Mouse (Mus musculus) heart, adult 2 months (tissue): ENCODE data around the gene Mphosph6.

Source experiments
- CTCF ChIP-seq: fragments of 200-600 bp; IDR thresholded peaks from 2 replicates; pipeline ENCODE4 v1.8.1; 2022; ENCODE audit warnings: antibody characterized with exemption, mild to moderate bottlenecking, moderate library complexity
- EP300 ChIP-seq: fragments of 200-500 bp; IDR thresholded peaks from 2 replicates; pipeline ENCODE4 v1.6.1; 2011; ENCODE audit warnings: low read depth, low read length, control low read depth; ENCODE audit not compliant: insufficient read depth
- POLR2A ChIP-seq: fragments of 200-500 bp; IDR thresholded peaks from 2 replicates; pipeline ENCODE4 v1.6.1; 2011; ENCODE audit warnings: mild to moderate bottlenecking, low read depth, low read length, control low read depth; ENCODE audit not compliant: insufficient read depth

GRCm38 (mm10) chr8:117765947-117766346 is 35.8 kb downstream of the Mphosph6 start:
- TF ChIP-seq EP300 (no peak), CTCF (no peak), POLR2A (no peak)
